Mouse (Mus musculus): ENCODE measurements around the gene Dnmt3a. TPM values are rescaled to one million over a fixed set of nuclear protein-coding genes. Genes with fewer than 3 reads are reported as not detected.

The Dnmt3a gene
- polyA plus RNA-seq, 1 experiment = 7.0 TPM

DNA sequence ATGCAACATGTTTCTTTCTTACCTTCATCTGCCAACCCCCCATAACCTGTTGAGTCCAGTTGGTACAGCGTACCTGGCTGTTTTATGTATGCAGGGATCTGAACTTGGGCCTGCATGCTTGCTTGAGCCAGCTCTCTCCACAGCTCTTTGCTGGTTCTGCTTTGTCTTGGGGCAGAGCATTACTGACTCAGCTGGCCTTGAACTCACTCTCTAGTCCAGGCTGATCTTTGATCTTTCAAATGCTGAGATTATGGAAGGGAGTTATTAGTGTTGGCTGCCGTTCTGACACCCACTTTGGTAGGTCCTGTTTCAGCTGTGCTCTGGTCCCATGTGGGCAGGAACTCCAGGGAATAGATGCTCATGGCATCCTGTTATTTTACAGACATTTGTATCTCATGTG is 93.0 kb downstream of the Dnmt3a start:
- no peaks in the 10 kb centered on the region for H3K27me3 ChIP-seq (ENCODE audit: control insufficient read depth, insufficient read depth, low read length)
- TF ChIP-seq POLR2A (IDR thresholded peaks at IDR 0.05; ENCODE audit: control insufficient read depth, low read depth, low read length) (no peak), CTCF (IDR thresholded peaks at IDR 0.05; ENCODE audit: control insufficient read depth, insufficient read depth, insufficient replicate concordance, low read depth, low read length) (no peak)
- no peaks in the 10 kb centered on the region for H3K36me3 ChIP-seq (ENCODE audit: control insufficient read depth, insufficient read depth, low read length)
- no peaks in the 10 kb centered on the region for H3K4me1 ChIP-seq (ENCODE audit: control insufficient read depth, insufficient read depth, low read length)
- H3K27ac ChIP-seq (ENCODE audit: control insufficient read depth, insufficient read depth, low read depth, low read length) = no peak overlapping the region
- no peak overlapping the region for H3K4me3 ChIP-seq (ENCODE audit: control insufficient read depth, low read depth, low read length)

DNA sequence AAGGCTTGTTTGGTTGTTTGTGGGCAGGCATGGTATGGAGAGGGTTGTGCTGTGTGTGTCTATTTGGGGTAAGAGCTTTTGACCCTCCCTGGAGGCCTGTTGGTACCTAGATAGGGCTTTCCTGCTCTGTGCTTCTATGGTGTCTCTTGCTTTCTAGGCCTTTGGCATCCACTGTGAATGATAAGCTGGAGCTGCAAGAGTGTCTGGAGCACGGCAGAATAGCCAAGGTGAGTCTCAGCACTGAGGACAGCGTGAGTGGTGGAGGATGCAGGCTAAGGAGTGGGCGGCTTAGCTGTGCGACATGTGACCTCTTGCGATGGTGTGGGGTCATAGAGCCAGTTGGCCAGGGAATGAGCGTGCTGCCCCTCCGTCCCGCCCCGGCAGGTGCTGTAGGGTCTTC is 99.6 kb downstream of the Dnmt3a start:
- Histone ChIP-seq H3K4me3 (ENCODE audit: control insufficient read depth, low read depth, low read length) (no peak overlapping the region), H3K36me3 (ENCODE audit: control insufficient read depth, insufficient read depth, low read length) (no peaks in the 10 kb centered on the region), H3K4me1 (ENCODE audit: control insufficient read depth, insufficient read depth, low read length) (no peaks in the 10 kb centered on the region), H3K27ac (ENCODE audit: control insufficient read depth, insufficient read depth, low read depth, low read length) (no peak overlapping the region), H3K27me3 (ENCODE audit: control insufficient read depth, insufficient read depth, low read length) (no peaks in the 10 kb centered on the region)
- TF ChIP-seq CTCF (IDR thresholded peaks at IDR 0.05; ENCODE audit: control insufficient read depth, insufficient read depth, insufficient replicate concordance, low read depth, low read length) = no peak
- no peak for TF ChIP-seq POLR2A (IDR thresholded peaks at IDR 0.05; ENCODE audit: control insufficient read depth, low read depth, low read length)

DNA sequence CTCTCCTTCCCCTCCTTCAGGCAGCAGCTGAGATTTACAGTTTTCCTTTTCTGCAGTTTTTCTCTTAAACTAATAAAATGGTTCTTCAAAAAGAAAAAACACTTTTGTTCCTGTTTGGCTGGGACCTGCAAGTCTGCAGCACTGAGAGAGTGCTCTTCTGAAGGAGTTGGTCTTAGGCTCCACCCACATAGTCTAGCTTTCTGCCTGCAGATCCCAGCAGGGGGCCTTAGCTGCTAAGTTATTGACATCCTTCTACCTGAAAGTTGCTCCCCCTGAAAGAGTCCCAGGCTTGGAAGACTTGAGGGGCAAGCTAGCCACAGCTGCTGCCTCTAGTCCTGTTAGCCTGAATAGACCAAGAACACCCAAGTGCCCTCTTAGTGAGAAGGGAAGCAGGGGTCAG is 100.5 kb downstream of the Dnmt3a start:
- no peaks in the 10 kb centered on the region for H3K27me3 ChIP-seq (ENCODE audit: control insufficient read depth, insufficient read depth, low read length)
- H3K4me3 ChIP-seq (ENCODE audit: control insufficient read depth, low read depth, low read length) = no peak overlapping the region
- TF ChIP-seq POLR2A (IDR thresholded peaks at IDR 0.05; ENCODE audit: control insufficient read depth, low read depth, low read length) = no peak
- no peak for TF ChIP-seq CTCF (IDR thresholded peaks at IDR 0.05; ENCODE audit: control insufficient read depth, insufficient read depth, insufficient replicate concordance, low read depth, low read length)
- H3K4me1 ChIP-seq (ENCODE audit: control insufficient read depth, insufficient read depth, low read length) = no peaks in the 10 kb centered on the region
- H3K36me3 ChIP-seq (ENCODE audit: control insufficient read depth, insufficient read depth, low read length) = no peaks in the 10 kb centered on the region
- no peak overlapping the region for H3K27ac ChIP-seq (ENCODE audit: control insufficient read depth, insufficient read depth, low read depth, low read length)

DNA sequence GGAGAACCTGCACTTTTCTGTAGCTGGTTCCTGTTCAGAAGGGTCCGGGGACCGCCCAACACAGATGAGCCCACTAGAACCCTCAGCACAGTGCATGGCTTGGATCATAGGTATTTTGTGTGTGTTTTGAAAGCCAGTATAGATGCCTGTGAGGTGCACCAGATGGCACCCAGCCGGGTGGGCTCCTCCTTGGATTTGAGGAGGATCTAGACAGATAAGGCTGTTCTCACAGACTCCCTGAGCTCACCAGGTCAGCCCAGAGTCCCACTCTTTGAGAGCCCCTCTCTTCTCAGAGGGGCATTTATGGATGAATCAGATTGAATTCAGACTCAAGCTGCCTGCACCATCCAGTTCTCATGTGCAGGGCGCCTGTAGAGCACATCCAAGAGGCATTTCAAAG is 101.2 kb downstream of the Dnmt3a start:
- H3K4me1 ChIP-seq (ENCODE audit: control insufficient read depth, insufficient read depth, low read length) = no peaks in the 10 kb centered on the region
- no peak overlapping the region for H3K4me3 ChIP-seq (ENCODE audit: control insufficient read depth, low read depth, low read length)
- H3K36me3 ChIP-seq (ENCODE audit: control insufficient read depth, insufficient read depth, low read length) = no peaks in the 10 kb centered on the region
- TF ChIP-seq POLR2A (IDR thresholded peaks at IDR 0.05; ENCODE audit: control insufficient read depth, low read depth, low read length) = no peak
- no peak for TF ChIP-seq CTCF (IDR thresholded peaks at IDR 0.05; ENCODE audit: control insufficient read depth, insufficient read depth, insufficient replicate concordance, low read depth, low read length)
- H3K27me3 ChIP-seq (ENCODE audit: control insufficient read depth, insufficient read depth, low read length) = no peaks in the 10 kb centered on the region
- H3K27ac ChIP-seq (ENCODE audit: control insufficient read depth, insufficient read depth, low read depth, low read length) = no peak overlapping the region

DNA sequence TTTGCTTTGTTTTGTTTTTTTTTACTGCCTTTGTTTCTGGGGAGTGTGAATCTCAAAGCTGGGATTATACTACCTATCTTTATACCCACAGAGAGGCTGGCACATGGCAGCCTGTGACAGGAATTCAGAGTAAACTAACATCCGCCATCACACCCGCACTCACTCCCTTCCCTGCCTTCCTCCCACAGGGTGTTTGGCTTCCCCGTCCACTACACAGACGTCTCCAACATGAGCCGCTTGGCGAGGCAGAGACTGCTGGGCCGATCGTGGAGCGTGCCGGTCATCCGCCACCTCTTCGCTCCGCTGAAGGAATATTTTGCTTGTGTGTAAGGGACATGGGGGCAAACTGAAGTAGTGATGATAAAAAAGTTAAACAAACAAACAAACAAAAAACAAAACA is 101.6 kb downstream of the Dnmt3a start:
- Histone ChIP-seq H3K27me3 (ENCODE audit: control insufficient read depth, insufficient read depth, low read length) (no peaks in the 10 kb centered on the region), H3K4me1 (ENCODE audit: control insufficient read depth, insufficient read depth, low read length) (no peaks in the 10 kb centered on the region), H3K27ac (ENCODE audit: control insufficient read depth, insufficient read depth, low read depth, low read length) (no peak overlapping the region), H3K4me3 (ENCODE audit: control insufficient read depth, low read depth, low read length) (no peak overlapping the region), H3K36me3 (ENCODE audit: control insufficient read depth, insufficient read depth, low read length) (no peaks in the 10 kb centered on the region)
- TF ChIP-seq CTCF (IDR thresholded peaks at IDR 0.05; ENCODE audit: control insufficient read depth, insufficient read depth, insufficient replicate concordance, low read depth, low read length) (no peak), POLR2A (IDR thresholded peaks at IDR 0.05; ENCODE audit: control insufficient read depth, low read depth, low read length) (no peak)

DNA sequence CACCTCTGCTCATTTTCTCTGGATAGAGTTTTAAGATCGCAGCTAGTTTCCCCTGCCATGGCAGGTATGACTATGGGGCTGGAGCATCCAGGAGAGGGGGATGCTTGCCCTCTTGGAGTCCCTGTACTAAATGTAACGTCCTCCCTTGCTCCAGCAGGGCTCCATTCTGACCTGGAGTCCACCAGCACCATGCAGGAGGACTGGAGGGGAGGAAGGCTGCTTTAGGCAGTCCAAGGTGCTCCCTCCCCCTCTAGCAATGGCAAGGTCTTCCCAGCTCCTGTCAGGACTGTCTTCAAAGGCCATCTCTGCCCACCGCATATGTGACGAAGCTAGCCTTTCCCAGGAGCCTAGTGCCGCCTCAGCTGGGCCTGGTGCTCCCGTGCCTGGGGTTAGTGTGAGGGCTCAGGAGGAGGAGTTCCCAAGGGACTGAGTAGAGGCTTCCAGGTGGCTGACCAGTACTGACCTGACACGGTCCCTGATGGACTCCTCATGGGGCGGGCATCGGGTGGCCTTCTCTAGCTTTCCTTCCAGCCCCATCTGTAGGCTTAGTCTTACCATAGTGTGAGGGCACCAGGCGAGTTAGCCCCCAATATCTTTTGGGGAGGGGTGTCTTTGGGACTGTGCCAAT is 104.8 kb downstream of the Dnmt3a start:
- H3K4me3 ChIP-seq (ENCODE audit: control insufficient read depth, low read depth, low read length) = no peak overlapping the region
- H3K4me1 ChIP-seq (ENCODE audit: control insufficient read depth, insufficient read depth, low read length) = no peaks in the 10 kb centered on the region
- no peaks in the 10 kb centered on the region for H3K27me3 ChIP-seq (ENCODE audit: control insufficient read depth, insufficient read depth, low read length)
- no peaks in the 10 kb centered on the region for H3K36me3 ChIP-seq (ENCODE audit: control insufficient read depth, insufficient read depth, low read length)
- no peak overlapping the region for H3K27ac ChIP-seq (ENCODE audit: control insufficient read depth, insufficient read depth, low read depth, low read length)
- no peak for TF ChIP-seq CTCF (IDR thresholded peaks at IDR 0.05; ENCODE audit: control insufficient read depth, insufficient read depth, insufficient replicate concordance, low read depth, low read length)
- no peak for TF ChIP-seq POLR2A (IDR thresholded peaks at IDR 0.05; ENCODE audit: control insufficient read depth, low read depth, low read length)

DNA sequence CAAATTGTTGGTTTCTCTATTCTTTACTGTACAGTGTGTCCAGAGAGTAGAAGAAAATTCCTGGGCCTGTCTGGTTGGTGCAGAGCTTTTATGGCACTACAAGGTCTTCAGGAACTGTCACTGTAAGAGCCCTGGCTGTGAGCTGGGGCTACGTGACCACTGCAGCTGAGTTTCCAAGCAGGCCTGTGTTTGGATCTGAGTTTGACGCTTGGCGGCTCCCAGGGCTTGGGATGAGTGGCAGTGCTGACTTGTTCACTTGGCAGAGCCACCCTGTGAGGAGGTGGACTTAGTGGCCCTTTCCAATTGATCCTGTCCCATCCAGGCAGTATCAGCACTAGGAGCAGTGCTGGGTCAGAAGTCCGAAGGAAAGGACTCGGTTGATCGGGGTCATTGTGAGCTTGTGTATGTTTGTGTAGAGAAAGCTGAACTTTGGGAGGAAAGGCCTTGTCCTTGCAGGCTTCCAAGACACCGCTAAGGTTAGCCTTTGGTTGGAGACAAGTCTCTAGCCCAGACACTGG is 106.1 kb downstream of the Dnmt3a start:
- Histone ChIP-seq H3K36me3 (ENCODE audit: control insufficient read depth, insufficient read depth, low read length) (no peaks in the 10 kb centered on the region), H3K27me3 (ENCODE audit: control insufficient read depth, insufficient read depth, low read length) (no peaks in the 10 kb centered on the region), H3K27ac (ENCODE audit: control insufficient read depth, insufficient read depth, low read depth, low read length) (no peak overlapping the region), H3K4me1 (ENCODE audit: control insufficient read depth, insufficient read depth, low read length) (no peaks in the 10 kb centered on the region), H3K4me3 (ENCODE audit: control insufficient read depth, low read depth, low read length) (no peak overlapping the region)
- no peak for TF ChIP-seq POLR2A (IDR thresholded peaks at IDR 0.05; ENCODE audit: control insufficient read depth, low read depth, low read length)
- TF ChIP-seq CTCF (IDR thresholded peaks at IDR 0.05; ENCODE audit: control insufficient read depth, insufficient read depth, insufficient replicate concordance, low read depth, low read length) = no peak

All from testis, adult 2 months (tissue).